13 mouse cellular contexts compared by ENCODE assay signal in the genomic region with DNA sequence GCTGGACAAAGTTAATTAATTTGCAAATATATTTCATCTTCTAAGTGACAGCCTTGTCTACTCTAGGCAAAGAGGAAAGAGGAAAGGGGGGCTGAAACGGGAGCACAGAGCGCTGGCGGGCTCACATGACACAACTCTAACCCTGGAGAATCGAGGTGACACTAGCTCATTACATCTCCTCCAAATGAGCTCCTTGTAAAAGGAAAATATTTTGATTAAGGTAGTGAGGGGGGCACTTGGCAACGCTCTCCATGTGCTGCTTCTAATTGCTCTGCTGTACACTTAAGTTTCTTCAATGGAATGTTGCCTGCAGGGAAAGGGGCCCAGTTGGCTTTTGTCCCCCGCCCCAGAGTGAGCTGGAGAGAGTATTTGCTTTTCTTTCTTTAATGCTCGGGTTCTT.
DNase-seq lines count a peak whose midpoint lies in the region; ATAC-seq and TF ChIP-seq lines count a peak whose summit lies in the region.
"Had no signal": no experiment of that assay in that cellular context is flagged by ENCODE, and none has a peak within 500 bp of the region (broad histone marks: within the 10 kb centered on the region; RNA-seq: fewer than 3 reads in every experiment).

No protein-coding gene starts in this region.

- no peaks in the 10 kb centered on the region for H3K9me3 ChIP-seq in kidney, postnatal 0 days (replicated peaks; ENCODE audit: low read length)
- no peaks in the 10 kb centered on the region for H3K9me3 ChIP-seq in forebrain, embryonic 11.5 days (ENCODE audit: control insufficient read depth, low read length)
- no peaks in the 10 kb centered on the region for H3K9me3 ChIP-seq in hindbrain, embryonic 15.5 days
- H3K9me3 ChIP-seq in midbrain, postnatal 0 days (ENCODE audit: low read length): no peaks in the 10 kb centered on the region

- DNase-seq in kidney, postnatal 0 days (ENCODE audit: low spot score): peak; percentile 35
- DNase-seq in kidney, adult 2 months: no peak
- peak; percentile 74 for DNase-seq in forebrain, embryonic 11.5 days (ENCODE audit: low spot score)
- peak; percentile 46 for DNase-seq in midbrain, postnatal 0 days (ENCODE audit: low spot score)
- no peak for DNase-seq in gastrocnemius, adult 18-20 months (ENCODE audit: low spot score)
- no peak for DNase-seq in c-Kit-positive CD71-positive TER-119-positive erythroid progenitor cells, embryonic 14.5 days (ENCODE audit: low spot score)
- no peak for DNase-seq in left cerebral cortex, adult 11 months (ENCODE audit: low spot score)
- DNase-seq: adrenal gland, adult 2 months; gastrocnemius, postnatal 25 days; kidney, adult 11 months; lung, adult 18-20 months; spleen, adult 18-20 months had no signal

- no peak overlapping the region for H3K27ac ChIP-seq in kidney, postnatal 0 days
- H3K27ac ChIP-seq in kidney, adult 2 months (ENCODE audit: insufficient read depth, low read depth, low read length): no peak overlapping the region
- H3K27ac ChIP-seq in forebrain, embryonic 11.5 days (ENCODE audit: low read depth, low read length): 0 out of 2 replicates have a peak overlapping the region, but pooled peaks have one; percentile 12
- no peak overlapping the region for H3K27ac ChIP-seq in hindbrain, embryonic 15.5 days (replicated peaks)
- no peak overlapping the region for H3K27ac ChIP-seq in midbrain, postnatal 0 days (ENCODE audit: low read depth, low read length)

- H3K4me2 ChIP-seq in kidney, postnatal 0 days (ENCODE audit: low read length): no peak overlapping the region
- H3K4me2 ChIP-seq in forebrain, embryonic 11.5 days (ENCODE audit: low read depth, low read length, severe bottlenecking): no peak overlapping the region
- H3K4me2 ChIP-seq in hindbrain, embryonic 15.5 days: no peak overlapping the region
- no peak overlapping the region for H3K4me2 ChIP-seq in midbrain, postnatal 0 days (ENCODE audit: low read depth, low read length, poor library complexity, severe bottlenecking)

- no peak overlapping the region for H3K9ac ChIP-seq in kidney, postnatal 0 days (ENCODE audit: low read depth, low read length)
- H3K9ac ChIP-seq in forebrain, embryonic 11.5 days (ENCODE audit: low read length): no peak overlapping the region
- H3K9ac ChIP-seq in hindbrain, embryonic 15.5 days: no peak overlapping the region
- H3K9ac ChIP-seq in midbrain, postnatal 0 days (replicated peaks; ENCODE audit: low read length, poor library complexity, severe bottlenecking): no peak overlapping the region

- TF ChIP-seq POLR2A in kidney, adult 2 months (IDR thresholded peaks at IDR 0.05; ENCODE audit: low read depth, low read length): no peak

- H3K27me3 ChIP-seq in kidney, postnatal 0 days (ENCODE audit: insufficient read depth, low read length): no peaks in the 10 kb centered on the region
- H3K27me3 ChIP-seq in kidney, adult 2 months (replicated peaks; ENCODE audit: control insufficient read depth, insufficient read depth, low read length): no peaks in the 10 kb centered on the region
- no peaks in the 10 kb centered on the region; the same call in 1 of the 2 replicates for H3K27me3 ChIP-seq in forebrain, embryonic 11.5 days (ENCODE audit: control insufficient read depth, insufficient read depth, low read length)
- no peaks in the 10 kb centered on the region for H3K27me3 ChIP-seq in hindbrain, embryonic 15.5 days
- no peaks in the 10 kb centered on the region for H3K27me3 ChIP-seq in midbrain, postnatal 0 days (ENCODE audit: insufficient read depth, low read length)

- no peaks in the 10 kb centered on the region for H3K36me3 ChIP-seq in kidney, postnatal 0 days (ENCODE audit: insufficient read depth, low read length)
- no peaks in the 10 kb centered on the region for H3K36me3 ChIP-seq in kidney, adult 2 months (ENCODE audit: control insufficient read depth, insufficient read depth, low read length)
- H3K36me3 ChIP-seq in forebrain, embryonic 11.5 days (ENCODE audit: control insufficient read depth, insufficient read depth, low read length): no peaks in the 10 kb centered on the region
- H3K36me3 ChIP-seq in hindbrain, embryonic 15.5 days: no peaks in the 10 kb centered on the region
- H3K36me3 ChIP-seq in midbrain, postnatal 0 days (ENCODE audit: insufficient read depth, low read length): no peaks in the 10 kb centered on the region

- TF ChIP-seq CTCF in kidney, postnatal 0 days (IDR thresholded peaks at IDR 0.05; ENCODE audit: low read depth): no peak
- no peak for TF ChIP-seq CTCF in kidney, adult 2 months (conservative IDR thresholded peaks at IDR 0.05; ENCODE audit: insufficient read depth, insufficient read length, low read depth, low read length)
- no peak for TF ChIP-seq CTCF in midbrain, postnatal 0 days (IDR thresholded peaks at IDR 0.05)

- WGBS in kidney, postnatal 0 days: 12% methylated on average over 7 of the region's 7 CpGs
- 18% methylated on average over 7 of the region's 7 CpGs for WGBS in kidney, adult 2 months
- WGBS in forebrain, embryonic 11.5 days: 23% methylated on average over 7 of the region's 7 CpGs
- WGBS in hindbrain, embryonic 15.5 days: 26% methylated on average over 7 of the region's 7 CpGs
- WGBS in midbrain, postnatal 0 days: 23% methylated on average over 7 of the region's 7 CpGs

- no peaks in the 10 kb centered on the region for H3K4me1 ChIP-seq in kidney, postnatal 0 days (replicated peaks; ENCODE audit: insufficient read depth, low read length)
- no peaks in the 10 kb centered on the region for H3K4me1 ChIP-seq in kidney, adult 2 months (ENCODE audit: control insufficient read depth, insufficient read depth, low read length)
- H3K4me1 ChIP-seq in forebrain, embryonic 11.5 days (replicated peaks; ENCODE audit: control insufficient read depth, insufficient read depth, low read length): no peaks in the 10 kb centered on the region; the same call in 1 of the 2 replicates
- no peaks in the 10 kb centered on the region for H3K4me1 ChIP-seq in hindbrain, embryonic 15.5 days (replicated peaks)
- no peaks in the 10 kb centered on the region for H3K4me1 ChIP-seq in midbrain, postnatal 0 days (ENCODE audit: insufficient read depth, low read length)

- no peak overlapping the region for H3K4me3 ChIP-seq in kidney, postnatal 0 days (replicated peaks; ENCODE audit: low read depth, low read length)
- no peak overlapping the region for H3K4me3 ChIP-seq in kidney, adult 2 months (ENCODE audit: insufficient read depth, low read depth, low read length)
- H3K4me3 ChIP-seq in forebrain, embryonic 11.5 days (ENCODE audit: low read depth, low read length): no peak overlapping the region
- no peak overlapping the region for H3K4me3 ChIP-seq in hindbrain, embryonic 15.5 days
- no peak overlapping the region for H3K4me3 ChIP-seq in midbrain, postnatal 0 days (ENCODE audit: low read depth, low read length)

- ATAC-seq in kidney, postnatal 0 days (replicated peaks; ENCODE audit: low FRiP score, low read depth): no peak
- peak; percentile 91 for ATAC-seq in forebrain, embryonic 11.5 days (replicated peaks; ENCODE audit: low FRiP score)
- ATAC-seq in hindbrain, embryonic 15.5 days (ENCODE audit: low FRiP score, low read depth): peak; percentile 74
- no peak for ATAC-seq in midbrain, postnatal 0 days (ENCODE audit: low FRiP score)

Comparison
In these comparisons a context has a peak if more than half of its experiments do, and no peak if none do; other contexts are left out.
1. DNase-seq: peak in kidney, postnatal 0 days (single experiment), forebrain, embryonic 11.5 days (single experiment) and midbrain, postnatal 0 days (single experiment); none in kidney, adult 2 months (single experiment), gastrocnemius, adult 18-20 months (single experiment), c-Kit-positive CD71-positive TER-119-positive erythroid progenitor cells, embryonic 14.5 days (single experiment) and left cerebral cortex, adult 11 months (single experiment).
2. ATAC-seq: peak in forebrain, embryonic 11.5 days (single experiment) and hindbrain, embryonic 15.5 days (single experiment); none in kidney, postnatal 0 days (single experiment) and midbrain, postnatal 0 days (single experiment).